Mouse (Mus musculus) neural tube, embryonic 10.5 days (tissue): Measurements from ENCODE around the gene Spint2.
"Not testable (repeated sequence)": the region's sequence is repeated elsewhere in the genome, so short reads cannot be mapped to it uniquely, and the experiment has no call there.

Source experiments
- DNase-seq: peaks from one replicate; pipeline ENCODE4 v3.0.0-alpha.2; 2017; ENCODE audit warnings: low spot score; ENCODE audit errors: extremely low spot score

The Spint2 gene

GRCm38 (mm10) chr7:29211013-29211412 lies 70.7 kb downstream of the Spint2 start:
- DNase-seq, result not testable (repeated sequence)
